Mouse (Mus musculus) E14TG2a.4 (cell line): ENCODE results near the gene Nckap5.

Source experiments
- CTCF ChIP-seq: conservative IDR thresholded peaks from 2 replicates; pipeline ENCODE4 v1.5.1; 2014; ENCODE audit warnings: low read length
- POU5F1 ChIP-seq: IDR thresholded peaks from 2 replicates; pipeline ENCODE4 v1.6.1; 2014; ENCODE audit warnings: low read length, borderline replicate concordance

DNA sequence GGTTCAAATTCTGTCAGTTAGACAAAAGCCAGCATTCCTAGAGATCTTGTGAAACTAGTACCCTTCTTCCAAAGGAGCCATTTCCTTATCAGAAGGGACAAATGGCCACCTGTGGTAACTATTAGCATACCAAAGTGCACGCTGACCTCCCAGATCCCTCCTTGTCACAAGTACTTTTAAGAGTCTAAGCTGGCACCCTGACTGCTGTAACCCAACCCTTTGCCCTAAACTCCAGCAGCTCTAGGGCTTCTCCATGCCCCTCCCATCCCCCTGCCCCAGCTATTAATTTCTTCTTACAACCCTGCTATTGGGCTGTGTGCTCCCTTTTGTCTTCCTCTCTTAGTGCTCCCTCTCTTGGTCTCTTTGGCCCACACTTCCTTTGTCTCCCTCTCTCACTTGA lies 155.5 kb downstream of the Nckap5 start:
- TF ChIP-seq CTCF, result no peak
- no peak for TF ChIP-seq POU5F1
